Mouse (Mus musculus) NIH3T3 (cell line): Measurements from ENCODE around the gene 2310030G06Rik.

Experiments
- DNase-seq: peaks from one replicate; pipeline ENCODE4 v3.0.0-alpha.2; 2012; ENCODE audit warnings: low read depth

2310030G06Rik gene

GRCm38 (mm10) chr9:50700921-50701691 is 45.2 kb downstream of the 2310030G06Rik start:
- peak; percentile 15 for DNase-seq

GRCm38 (mm10) chr9:50698418-50699409 is 47.6 kb downstream of the 2310030G06Rik start:
- peak; percentile 48 for DNase-seq

GRCm38 (mm10) chr9:50697706-50698041 is 48.7 kb downstream of the 2310030G06Rik start:
- DNase-seq, result peak; percentile 86

GRCm38 (mm10) chr9:50696851-50697705 is 49.3 kb downstream of the 2310030G06Rik start:
- DNase-seq, result peak; percentile 4

GRCm38 (mm10) chr9:50695153-50695552 is 51.2 kb downstream of the 2310030G06Rik start:
- DNase-seq, result no peak

- peak; percentile 48 for DNase-seq
Observed at GRCm38 (mm10) chr9:50693631-50694030, 52.7 kb downstream of the 2310030G06Rik start.

GRCm38 (mm10) chr9:50692626-50693580 is 53.4 kb downstream of the 2310030G06Rik start:
- no peak for DNase-seq
